In genomic region chr10:19850998-19851691, GRCm38 (mm10) we compare ENCODE assay signal across 8 mouse cellular contexts. TPM values are rescaled to one million over a fixed set of nuclear protein-coding genes. Genes with fewer than 3 reads are reported as not detected.
DNase-seq lines count a peak whose midpoint lies in the region; ATAC-seq and TF ChIP-seq lines count a peak whose summit lies in the region.

Slc35d3 (minus strand) TSS chr10:19851459.

- peak within 1 kb of the TSS; percentile 66 for H3K9ac ChIP-seq in forebrain, embryonic 12.5 days
- H3K9ac ChIP-seq in hindbrain, postnatal 0 days (replicated peaks; ENCODE audit: low read length) = peak within 1 kb of the TSS; percentile 44

- peak within 1 kb of the TSS; percentile 99 for H3K4me2 ChIP-seq in forebrain, embryonic 12.5 days
- H3K4me2 ChIP-seq in hindbrain, postnatal 0 days (ENCODE audit: low read depth, low read length) = peak within 1 kb of the TSS; percentile 100

- TF ChIP-seq CTCF in hindbrain, postnatal 0 days (IDR thresholded peaks at IDR 0.05; ENCODE audit: low read depth) = peak; percentile 16; the same call in 1 of the 2 replicates
- TF ChIP-seq CTCF in spleen, adult 2 months (IDR thresholded peaks at IDR 0.05; ENCODE audit: extremely low read depth, insufficient read depth, insufficient read length, insufficient replicate concordance) = no peak

- H3K4me3 ChIP-seq in forebrain, embryonic 12.5 days (replicated peaks) = peak within 1 kb of the TSS; percentile 61
- H3K4me3 ChIP-seq in hindbrain, postnatal 0 days (ENCODE audit: low read length) = peak within 1 kb of the TSS; percentile 60
- H3K4me3 ChIP-seq in spleen, adult 2 months (ENCODE audit: extremely low read depth, insufficient read depth, insufficient read length) = peak within 1 kb of the TSS; percentile 55; the same call in 1 of the 2 replicates

- no peaks in the 10 kb centered on the region for H3K9me3 ChIP-seq in forebrain, embryonic 12.5 days
- no peaks in the 10 kb centered on the region for H3K9me3 ChIP-seq in hindbrain, postnatal 0 days (ENCODE audit: low read length)

- no peaks in the 10 kb centered on the region for H3K36me3 ChIP-seq in forebrain, embryonic 12.5 days (replicated peaks)
- no peaks in the 10 kb centered on the region for H3K36me3 ChIP-seq in hindbrain, postnatal 0 days (ENCODE audit: insufficient read depth, low read length)
- no peaks in the 10 kb centered on the region for H3K36me3 ChIP-seq in spleen, adult 2 months (ENCODE audit: control insufficient read depth, insufficient read depth, low read length)

- DNase-seq in layer of hippocampus, postnatal 10 days (ENCODE audit: low spot score in 2 of 2) = peak; percentile 36 to 53
- no peak for DNase-seq in layer of hippocampus, adult 9-11 months
- no peak for DNase-seq in adrenal gland, adult 8-10 months
- DNase-seq in hindbrain, postnatal 0 days (ENCODE audit: low spot score) = peak; percentile 60
- DNase-seq in lung, postnatal 14 days = peak; percentile 20
- peak in 1 of 2 experiments; percentile 38 for DNase-seq in spleen, adult 2 months (ENCODE audit: low read depth in 1 of 2, low spot score in 2 of 2)

- under 1% methylated on average over 71 of the region's 72 CpGs for WGBS in forebrain, embryonic 12.5 days
- WGBS in hindbrain, postnatal 0 days = 3% methylated on average over 61 of the region's 72 CpGs
- under 1% methylated on average over 71 of the region's 72 CpGs for WGBS in spleen, adult 2 months

- TF ChIP-seq POLR2A in spleen, adult 2 months (IDR thresholded peaks at IDR 0.05; ENCODE audit: low read depth, low read length) = no peak

- peaks cover 65% of the 10 kb centered on the region for H3K27me3 ChIP-seq in forebrain, embryonic 12.5 days
- peaks cover 24% of the 10 kb centered on the region for H3K27me3 ChIP-seq in hindbrain, postnatal 0 days (ENCODE audit: insufficient read depth, low read length)
- peaks cover 23% of the 10 kb centered on the region for H3K27me3 ChIP-seq in spleen, adult 2 months (ENCODE audit: control insufficient read depth, insufficient read depth, low read length)

- peak; percentile 61 for ATAC-seq in forebrain, embryonic 12.5 days (ENCODE audit: low FRiP score)
- ATAC-seq in hindbrain, postnatal 0 days = peak; percentile 57
- no peak for ATAC-seq in megakaryocyte-erythroid progenitor cell, adult 5-6 weeks (replicated peaks; ENCODE audit: low FRiP score, low TSS enrichment, poor library complexity, severe bottlenecking)

- H3K4me1 ChIP-seq in forebrain, embryonic 12.5 days = peaks cover 29% of the 10 kb centered on the region
- peaks cover 11% of the 10 kb centered on the region; the same call in 1 of the 2 replicates for H3K4me1 ChIP-seq in hindbrain, postnatal 0 days (ENCODE audit: insufficient read depth, low read length)
- H3K4me1 ChIP-seq in spleen, adult 2 months (ENCODE audit: control insufficient read depth, insufficient read depth, insufficient read length) = peaks cover 16% of the 10 kb centered on the region

- H3K27ac ChIP-seq in forebrain, embryonic 12.5 days = no peak within 1 kb of the TSS
- H3K27ac ChIP-seq in hindbrain, postnatal 0 days = peak within 1 kb of the TSS; percentile 32; the same call in 1 of the 2 replicates
- H3K27ac ChIP-seq in spleen, adult 2 months (ENCODE audit: insufficient read depth, low read length) = no peak within 1 kb of the TSS

RNA-seq across cellular contexts. Expression of gene Slc35d3, which starts in this region (rescaled TPM):
- under 1 TPM; 0.49 to 0.53 TPM for total RNA-seq in layer of hippocampus, postnatal 10 days (2021)
- 10 to 100 TPM; 11.8 to 26.2 (median 20.2) TPM for total RNA-seq in adrenal gland, adult 8-10 months (2022)
- 0.28 and 0.43 TPM in 2 replicates for polyA plus RNA-seq in forebrain, embryonic 12.5 days (2016; fragmentation: Nextera tagmentation; extraction: Ambion mirVana)
- total RNA-seq in hindbrain, postnatal 0 days (2014; rRNA removed) = 4.3 and 4.5 TPM in 2 replicates
- 2.9 and 3.5 TPM in 2 replicates for polyA plus RNA-seq in hindbrain, postnatal 0 days (2015; fragmentation: Nextera tagmentation; extraction: Ambion mirVana)
- polyA plus RNA-seq in spleen, adult 2 months (2012; rRNA removed) = 2.8 and 3.5 TPM in 2 replicates
- 0.72 and 0.92 TPM in 2 replicates for total RNA-seq in megakaryocyte-erythroid progenitor cell, adult 5-6 weeks (2014; fragmentation: Nextera tagmentation)
- 0.14 and 1.6 TPM in 2 replicates for total RNA-seq in megakaryocyte-erythroid progenitor cell, adult 5-6 weeks (2017)

Comparison
In these comparisons a context has a peak if more than half of its experiments do, and no peak if none do; other contexts are left out.
1. Peak in DNase-seq in layer of hippocampus, postnatal 10 days; RNA of the gene not detected or under 1 TPM.
2. Peak in ATAC-seq, H3K4me3 ChIP-seq, H3K9ac ChIP-seq and H3K4me2 ChIP-seq in forebrain, embryonic 12.5 days; RNA of the gene not detected or under 1 TPM.
3. DNase-seq: peak in hindbrain, postnatal 0 days (single experiment) and lung, postnatal 14 days (single experiment); none in layer of hippocampus, adult 9-11 months (single experiment) and adrenal gland, adult 8-10 months (single experiment).
4. Peak in every context shown above with its lines, with median percentiles within 50 percentile points of each other: H3K4me3 ChIP-seq.